Mouse (Mus musculus): ENCODE measurements around the gene Spaca7. TPM values are rescaled to one million over a fixed set of nuclear protein-coding genes. Genes with fewer than 3 reads are reported as not detected.

Spaca7 gene
- polyA plus RNA-seq (2015; fragmentation: Nextera tagmentation; extraction: Ambion mirVana) = not detected in 2 replicates

DNA sequence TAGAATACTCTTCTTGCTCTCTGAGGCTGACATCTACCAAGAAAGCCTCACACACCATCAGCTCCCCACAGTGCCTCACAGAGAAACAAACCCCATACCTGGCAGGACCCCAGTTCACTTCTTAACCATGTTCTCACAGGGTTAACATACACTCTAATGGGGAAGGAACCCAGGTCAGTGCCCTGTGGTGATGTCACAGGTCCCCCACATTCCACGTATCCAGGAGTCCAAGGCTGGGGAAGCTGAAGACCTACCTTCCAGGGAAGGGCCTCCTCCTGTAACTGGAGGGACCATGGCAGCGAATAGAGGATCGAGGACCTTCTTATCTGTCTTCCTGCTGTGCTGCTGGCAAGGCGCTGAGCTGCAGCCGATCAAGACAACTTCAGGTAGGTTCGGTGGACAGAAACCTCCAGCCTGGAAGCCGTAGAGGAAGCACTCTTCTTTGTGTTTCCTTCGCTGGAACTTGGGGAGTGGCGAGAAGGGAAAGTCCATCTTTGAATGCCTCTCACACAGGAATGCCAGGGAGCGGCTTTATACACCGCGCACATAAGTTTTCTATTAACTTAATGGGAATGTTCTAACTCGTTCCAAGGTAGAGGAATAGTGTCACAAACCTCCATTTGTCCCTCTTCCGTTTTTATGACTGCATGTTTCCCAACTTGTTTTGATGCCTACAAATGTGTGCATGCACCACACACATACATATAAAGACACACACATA, at the start of gene Spaca7:
Spaca7 (plus strand) TSS at position 216 of the 721 bp plus-strand sequence.
- ATAC-seq (replicated peaks) = no peak
- H3K9me3 ChIP-seq = no peaks in the 10 kb centered on the region
- H3K4me1 ChIP-seq = no peaks in the 10 kb centered on the region
- no peak within 1 kb of the TSS for H3K9ac ChIP-seq
- peaks cover 7% of the 10 kb centered on the region; the same call in 1 of the 2 replicates for H3K27me3 ChIP-seq (replicated peaks)
- no peak within 1 kb of the TSS for H3K4me3 ChIP-seq
- H3K27ac ChIP-seq = no peak within 1 kb of the TSS
- H3K4me2 ChIP-seq = no peak within 1 kb of the TSS
- 82% methylated on average over 14 of the region's 14 CpGs for WGBS
- no peaks in the 10 kb centered on the region for H3K36me3 ChIP-seq (replicated peaks)

DNA sequence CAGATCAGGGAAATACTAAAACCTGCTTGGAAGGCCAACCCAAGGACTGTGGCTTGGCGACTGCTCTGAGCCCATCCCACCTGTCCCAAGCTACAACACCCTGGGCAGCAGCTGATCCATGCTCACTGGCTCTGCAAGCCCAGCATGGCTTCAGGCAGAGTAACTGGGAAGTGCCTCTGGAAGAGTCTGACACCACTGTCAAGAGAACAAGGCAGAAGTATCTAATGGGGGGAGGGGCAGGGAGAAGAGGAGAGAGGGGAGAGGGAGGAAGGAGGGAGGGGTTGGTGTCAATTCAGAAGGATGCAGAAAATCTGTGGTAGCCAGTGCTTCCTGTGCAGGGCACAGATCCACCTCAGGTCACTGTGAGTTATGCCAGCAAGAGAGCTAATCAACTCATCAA, 48.5 kb upstream of the Spaca7 start:
- no peaks in the 10 kb centered on the region for H3K36me3 ChIP-seq (replicated peaks)
- no peak for ATAC-seq (replicated peaks)
- no peak overlapping the region for H3K27ac ChIP-seq
- no peak overlapping the region for H3K4me3 ChIP-seq
- H3K27me3 ChIP-seq (replicated peaks) = 0 out of 2 replicates have a peak, but pooled peaks cover 2% of the 10 kb centered on the region
- 0 out of 2 replicates have a peak, but pooled peaks cover 2% of the 10 kb centered on the region for H3K9me3 ChIP-seq
- no peaks in the 10 kb centered on the region; the same call in 1 of the 2 replicates for H3K4me1 ChIP-seq
- 28% methylated on average over 1 of the region's 1 CpGs for WGBS
- no peak overlapping the region for H3K9ac ChIP-seq
- H3K4me2 ChIP-seq = no peak overlapping the region

DNA sequence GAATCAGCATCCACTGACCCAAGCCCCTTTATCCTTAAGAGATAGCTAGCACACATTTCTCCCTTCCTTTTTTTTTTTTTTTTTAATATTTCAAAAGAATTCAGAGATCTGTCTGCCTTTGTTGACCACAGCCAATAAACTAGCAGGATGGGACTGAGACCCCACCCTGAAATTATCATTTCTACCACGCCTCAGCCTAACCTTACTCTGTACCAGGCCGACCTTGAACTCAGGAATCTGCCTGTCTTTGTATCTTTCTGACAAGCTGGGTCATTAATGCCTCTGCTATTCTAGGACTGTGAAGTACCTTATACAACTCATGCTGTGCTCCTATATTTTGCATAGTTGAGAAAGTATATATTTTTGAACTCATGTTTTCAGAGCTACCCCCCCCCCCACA, 44.2 kb upstream of the Spaca7 start:
- Histone ChIP-seq H3K4me1 (no peaks in the 10 kb centered on the region; the same call in 1 of the 2 replicates), H3K36me3 (replicated peaks) (no peaks in the 10 kb centered on the region), H3K4me3 (no peak overlapping the region), H3K9ac (no peak overlapping the region), H3K9me3 (no peaks in the 10 kb centered on the region), H3K27ac (no peak overlapping the region), H3K27me3 (replicated peaks) (0 out of 2 replicates have a peak, but pooled peaks cover 2% of the 10 kb centered on the region), H3K4me2 (no peak overlapping the region)
- 82% methylated on average over 2 of the region's 2 CpGs for WGBS
- no peak for ATAC-seq (replicated peaks)

DNA sequence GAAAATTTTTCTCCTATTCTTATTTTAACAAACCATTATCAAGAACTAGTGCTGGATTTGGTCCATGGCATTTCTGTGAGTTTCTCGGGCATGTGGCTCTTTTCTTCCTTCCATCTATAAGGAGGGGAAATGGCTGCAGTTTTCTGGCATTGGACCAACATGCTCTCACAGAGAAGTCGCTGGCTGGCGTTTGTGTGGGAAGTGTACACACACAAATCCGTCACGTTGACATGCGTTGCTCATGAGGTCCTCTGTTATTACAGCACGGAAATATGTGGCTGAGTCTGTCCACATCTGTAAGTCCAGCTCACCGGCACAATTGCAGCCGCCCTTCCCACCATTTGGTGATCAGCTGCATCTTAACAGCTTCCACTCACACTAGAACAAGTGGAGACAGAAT, 37.2 kb upstream of the Spaca7 start:
- H3K36me3 ChIP-seq (replicated peaks) = no peaks in the 10 kb centered on the region
- no peak overlapping the region for H3K4me2 ChIP-seq
- H3K4me3 ChIP-seq = no peak overlapping the region
- no peaks in the 10 kb centered on the region for H3K9me3 ChIP-seq
- no peak overlapping the region for H3K27ac ChIP-seq
- ATAC-seq (replicated peaks) = no peak
- H3K4me1 ChIP-seq = no peaks in the 10 kb centered on the region
- no peaks in the 10 kb centered on the region for H3K27me3 ChIP-seq (replicated peaks)
- H3K9ac ChIP-seq = no peak overlapping the region
- 69% methylated on average over 9 of the region's 9 CpGs for WGBS

DNA sequence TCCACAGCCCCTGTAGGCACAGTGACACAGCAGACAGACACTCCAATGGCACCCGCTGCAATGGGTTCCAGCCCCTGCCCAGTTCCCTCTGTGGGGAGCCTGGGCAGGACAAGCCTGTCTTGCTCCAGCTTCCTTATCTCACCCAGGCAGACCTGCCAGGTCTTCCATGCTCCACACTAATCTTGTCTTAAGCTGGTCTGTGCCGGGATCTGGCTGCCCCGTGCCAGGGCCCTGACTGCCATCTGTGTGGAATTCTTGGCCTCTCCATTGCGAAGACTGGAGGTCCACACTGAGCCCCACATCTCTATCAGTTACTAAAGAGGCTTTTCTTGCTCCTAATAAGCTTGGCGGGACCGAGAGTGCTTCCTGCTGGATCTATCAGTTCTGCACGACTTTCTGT, 36.5 kb upstream of the Spaca7 start:
- WGBS = 79% methylated on average over 7 of the region's 7 CpGs
- Histone ChIP-seq H3K27ac (no peak overlapping the region), H3K4me1 (no peaks in the 10 kb centered on the region), H3K9ac (no peak overlapping the region), H3K27me3 (replicated peaks) (no peaks in the 10 kb centered on the region), H3K9me3 (no peaks in the 10 kb centered on the region), H3K36me3 (replicated peaks) (no peaks in the 10 kb centered on the region), H3K4me2 (no peak overlapping the region), H3K4me3 (no peak overlapping the region)
- ATAC-seq (replicated peaks) = peak; percentile 39; the same call in 1 of the 2 replicates

DNA sequence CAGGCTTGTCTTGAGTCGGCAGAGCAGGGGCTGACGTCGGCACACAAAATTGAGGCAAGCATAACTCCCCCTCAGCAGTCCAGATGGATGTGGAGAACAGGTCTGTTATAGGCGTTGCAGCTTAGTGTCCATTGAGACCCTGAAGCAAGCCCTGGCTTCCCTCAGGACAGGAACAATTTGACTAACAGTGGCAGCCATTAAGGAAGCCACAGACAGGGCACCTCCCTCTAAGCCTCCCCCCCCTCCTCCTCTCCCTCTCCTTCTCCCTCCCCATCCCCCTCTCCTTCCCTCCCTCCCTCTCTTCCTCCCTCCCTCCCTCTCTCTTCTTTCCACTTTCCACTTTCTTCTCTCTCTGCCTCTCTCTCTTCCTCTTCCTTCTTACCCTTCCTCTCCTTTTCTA, 27.6 kb upstream of the Spaca7 start:
- Histone ChIP-seq H3K9ac (no peak overlapping the region), H3K27me3 (replicated peaks) (0 out of 2 replicates have a peak, but pooled peaks cover 7% of the 10 kb centered on the region), H3K4me2 (no peak overlapping the region), H3K4me3 (no peak overlapping the region), H3K9me3 (no peaks in the 10 kb centered on the region), H3K36me3 (replicated peaks) (no peaks in the 10 kb centered on the region), H3K4me1 (peaks cover 8% of the 10 kb centered on the region; the same call in 1 of the 2 replicates), H3K27ac (no peak overlapping the region)
- ATAC-seq (replicated peaks) = no peak
- WGBS = 22% methylated on average over 4 of the region's 4 CpGs

DNA sequence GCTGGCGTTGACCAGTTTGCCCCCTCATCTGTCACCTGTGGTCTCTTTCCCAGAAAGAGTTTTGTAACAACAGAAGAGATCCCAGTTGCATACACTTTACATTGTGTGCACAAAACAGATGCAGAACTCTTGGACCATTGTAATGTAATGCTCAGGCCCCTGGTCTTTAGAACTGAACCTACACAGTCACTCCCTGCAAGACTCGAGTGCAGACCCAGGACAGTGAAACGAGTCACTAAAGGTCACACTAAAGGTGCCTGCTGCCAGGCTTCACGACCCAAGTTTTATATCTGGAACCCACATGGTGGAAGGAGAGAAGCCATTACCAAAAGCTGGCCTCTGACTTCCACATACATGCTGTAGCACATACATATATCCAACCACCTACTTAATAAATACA, 27.2 kb upstream of the Spaca7 start:
- H3K4me2 ChIP-seq = no peak overlapping the region
- H3K27ac ChIP-seq = no peak overlapping the region
- no peaks in the 10 kb centered on the region for H3K36me3 ChIP-seq (replicated peaks)
- H3K4me3 ChIP-seq = no peak overlapping the region
- WGBS = 75% methylated on average over 4 of the region's 4 CpGs
- no peaks in the 10 kb centered on the region for H3K9me3 ChIP-seq
- ATAC-seq (replicated peaks) = no peak
- H3K9ac ChIP-seq = no peak overlapping the region
- H3K27me3 ChIP-seq (replicated peaks) = 0 out of 2 replicates have a peak, but pooled peaks cover 7% of the 10 kb centered on the region
- H3K4me1 ChIP-seq = peaks cover 8% of the 10 kb centered on the region; the same call in 1 of the 2 replicates

DNA sequence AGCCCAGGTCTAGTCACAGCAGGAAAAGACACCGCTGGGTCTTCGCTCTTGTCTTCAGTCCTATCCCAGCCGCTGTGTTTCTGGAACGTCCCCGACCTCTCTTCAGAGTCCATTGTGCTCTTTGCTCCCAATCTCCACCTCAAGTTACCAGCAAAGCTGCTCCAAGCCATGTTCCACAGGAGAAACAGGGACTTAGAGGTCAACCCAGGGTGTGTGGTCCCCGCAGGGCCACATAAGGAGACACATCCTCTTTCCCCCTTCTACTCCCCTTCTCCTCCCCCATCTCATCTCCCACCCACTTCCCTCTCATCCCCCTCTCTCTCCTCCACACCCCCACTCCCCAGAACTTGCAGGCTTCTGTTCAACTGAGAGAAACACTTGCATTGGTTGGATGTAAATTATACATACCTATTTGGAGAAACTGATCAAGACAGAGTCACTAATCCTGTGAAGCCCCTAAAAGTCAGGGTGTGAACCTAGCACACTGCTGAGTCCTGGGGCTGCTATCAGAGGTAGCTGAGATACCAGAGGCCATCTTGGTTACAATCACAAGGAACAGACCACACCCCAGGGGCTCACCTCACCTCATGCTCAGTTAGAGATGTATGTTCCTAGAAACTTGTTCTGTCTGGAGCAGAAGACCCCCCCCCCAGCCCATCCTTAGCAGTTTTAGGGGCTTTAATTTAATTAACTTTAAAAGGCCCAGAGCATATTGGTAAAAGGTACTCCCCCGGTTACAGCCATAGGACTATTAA, 25.2 kb upstream of the Spaca7 start:
- 55% methylated on average over 7 of the region's 7 CpGs for WGBS
- H3K9ac ChIP-seq = no peak overlapping the region
- no peaks in the 10 kb centered on the region for H3K36me3 ChIP-seq (replicated peaks)
- H3K4me1 ChIP-seq = peaks cover 8% of the 10 kb centered on the region; the same call in 1 of the 2 replicates
- no peak overlapping the region for H3K4me2 ChIP-seq
- H3K4me3 ChIP-seq = no peak overlapping the region
- H3K9me3 ChIP-seq = no peaks in the 10 kb centered on the region
- no peak overlapping the region for H3K27ac ChIP-seq
- ATAC-seq (replicated peaks) = no peak
- H3K27me3 ChIP-seq (replicated peaks) = 0 out of 2 replicates have a peak, but pooled peaks cover 5% of the 10 kb centered on the region

DNA sequence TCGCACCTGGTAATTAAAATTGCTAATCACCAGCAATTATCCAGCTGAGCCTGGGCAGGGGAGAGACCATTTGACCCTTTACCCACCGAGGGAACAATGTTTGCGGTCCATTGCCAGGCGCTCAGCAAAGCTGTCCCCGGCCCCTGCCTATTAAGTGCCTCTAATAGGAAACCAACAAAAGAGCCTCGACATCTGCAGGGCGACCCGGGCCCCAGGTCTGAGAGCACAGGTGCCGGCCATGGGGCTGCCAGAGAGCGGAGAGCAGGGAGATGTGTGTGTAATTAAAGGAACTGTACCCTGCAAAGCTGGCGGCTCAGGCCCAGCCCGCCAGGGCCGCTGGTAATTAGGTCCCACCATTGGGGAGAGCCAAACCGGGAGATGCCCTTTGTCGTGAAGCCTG, 24.6 kb upstream of the Spaca7 start:
- H3K36me3 ChIP-seq (replicated peaks) = no peaks in the 10 kb centered on the region
- peak; percentile 67 for ATAC-seq (replicated peaks)
- H3K4me3 ChIP-seq = no peak overlapping the region
- no peak overlapping the region for H3K9ac ChIP-seq
- 6% methylated on average over 15 of the region's 15 CpGs for WGBS
- H3K27ac ChIP-seq = no peak overlapping the region
- H3K27me3 ChIP-seq (replicated peaks) = no peaks in the 10 kb centered on the region
- H3K4me1 ChIP-seq = peaks cover 8% of the 10 kb centered on the region; the same call in 1 of the 2 replicates
- no peak overlapping the region for H3K4me2 ChIP-seq
- no peaks in the 10 kb centered on the region for H3K9me3 ChIP-seq

DNA sequence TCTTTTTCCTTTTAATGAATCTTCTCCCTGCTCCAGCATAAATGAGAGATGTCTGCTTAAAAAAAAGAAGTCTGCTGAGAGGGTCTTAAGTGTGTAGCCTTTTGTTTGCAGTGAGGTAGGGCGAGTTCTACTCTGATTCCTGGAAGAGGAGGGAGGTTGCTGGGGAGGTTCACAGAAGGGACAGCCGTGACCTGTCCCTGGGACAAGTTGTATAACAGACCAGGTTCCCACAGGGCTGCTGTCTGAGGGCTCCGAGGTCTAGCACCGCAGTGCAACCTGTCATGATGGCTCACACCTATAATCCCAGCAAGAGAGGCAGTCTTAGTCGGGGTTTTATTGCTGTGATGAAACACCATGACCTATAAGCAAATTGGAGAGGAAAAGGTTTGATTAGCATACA, 24.1 kb upstream of the Spaca7 start:
- no peak; the same call in 1 of the 2 replicates for ATAC-seq (replicated peaks)
- Histone ChIP-seq H3K27ac (no peak overlapping the region), H3K9ac (no peak overlapping the region), H3K4me3 (no peak overlapping the region), H3K4me1 (peaks cover 8% of the 10 kb centered on the region; the same call in 1 of the 2 replicates), H3K4me2 (no peak overlapping the region), H3K36me3 (replicated peaks) (no peaks in the 10 kb centered on the region), H3K27me3 (replicated peaks) (no peaks in the 10 kb centered on the region), H3K9me3 (no peaks in the 10 kb centered on the region)
- 35% methylated on average over 5 of the region's 5 CpGs for WGBS

DNA sequence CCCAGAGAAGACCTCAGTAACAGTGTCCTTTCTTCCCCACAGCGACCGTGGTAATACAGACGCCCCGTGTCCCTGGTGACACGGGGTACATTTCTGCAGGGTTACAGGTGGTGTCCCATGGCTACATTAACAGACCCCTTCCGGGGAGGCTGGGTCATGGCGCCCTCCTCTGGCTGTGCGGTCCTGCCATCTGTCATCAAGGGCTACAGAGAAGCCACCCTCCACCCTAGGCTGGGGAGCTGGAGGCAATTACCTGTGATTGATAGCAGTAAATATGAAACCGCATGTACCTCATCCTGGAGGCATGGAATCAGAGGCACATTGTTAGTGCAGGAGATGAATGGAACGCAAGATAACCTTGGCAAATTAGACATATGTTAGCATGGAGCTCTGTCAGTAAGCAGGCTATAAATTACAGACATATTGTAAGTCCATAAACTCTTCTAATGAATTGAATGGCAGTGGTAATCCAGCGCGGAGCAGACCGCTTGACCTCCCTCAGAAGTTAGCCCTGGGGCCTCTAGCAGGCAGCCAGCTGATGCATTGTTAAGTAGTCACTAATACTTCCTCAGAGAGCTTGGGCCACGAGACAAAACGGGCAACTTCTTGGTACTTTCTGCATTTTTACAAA, 17.2 kb upstream of the Spaca7 start:
- no peaks in the 10 kb centered on the region for H3K4me1 ChIP-seq
- no peak overlapping the region for H3K27ac ChIP-seq
- H3K4me3 ChIP-seq = no peak overlapping the region
- no peaks in the 10 kb centered on the region for H3K9me3 ChIP-seq
- no peak overlapping the region for H3K9ac ChIP-seq
- 41% methylated on average over 15 of the region's 15 CpGs for WGBS
- peaks cover 9% of the 10 kb centered on the region; the same call in 1 of the 2 replicates for H3K27me3 ChIP-seq (replicated peaks)
- no peak for ATAC-seq (replicated peaks)
- no peak overlapping the region for H3K4me2 ChIP-seq
- H3K36me3 ChIP-seq (replicated peaks) = no peaks in the 10 kb centered on the region

DNA sequence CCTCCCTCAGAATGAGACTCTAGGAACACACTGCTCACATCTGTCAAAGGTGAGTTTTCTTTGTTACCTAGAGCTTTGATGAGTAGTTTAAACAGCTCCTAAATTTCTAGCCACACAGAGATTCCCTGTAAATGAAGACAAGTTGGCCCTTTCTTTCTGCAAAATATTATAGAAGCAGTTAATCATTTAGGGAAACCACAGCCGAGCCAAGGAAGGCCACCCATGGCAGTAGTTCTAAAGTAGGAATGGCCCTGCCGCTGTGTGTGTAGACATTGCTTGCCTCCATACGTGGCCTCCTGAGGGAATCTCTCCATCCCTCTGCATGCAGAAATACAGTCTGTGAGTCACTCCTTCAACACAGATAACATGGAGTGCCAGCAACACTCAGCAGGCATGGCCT, 14.0 kb upstream of the Spaca7 start:
- Histone ChIP-seq H3K4me3 (no peak overlapping the region), H3K9ac (no peak overlapping the region), H3K4me1 (no peaks in the 10 kb centered on the region), H3K27me3 (replicated peaks) (peaks cover 29% of the 10 kb centered on the region), H3K9me3 (no peaks in the 10 kb centered on the region), H3K36me3 (replicated peaks) (no peaks in the 10 kb centered on the region), H3K4me2 (no peak overlapping the region), H3K27ac (no peak overlapping the region)
- ATAC-seq (replicated peaks) = no peak
- 92% methylated on average over 3 of the region's 3 CpGs for WGBS
